Mouse (Mus musculus): ENCODE measurements around the gene Tbk1.

GRCm38 (mm10) chr10:121587371-121587840 lies 819 bp upstream of the Tbk1 start:
- TF ChIP-seq CTCF (IDR thresholded peaks at IDR 0.05; ENCODE audit: extremely low read depth, insufficient read depth, low read length) (no peak), POLR2A (IDR thresholded peaks at IDR 0.05; ENCODE audit: extremely low read depth, insufficient read depth, low read length) (no peak)
